Mouse (Mus musculus): Measurements from ENCODE around the gene 4933415A04Rik. TPM values are rescaled to one million over a fixed set of nuclear protein-coding genes. Genes with fewer than 3 reads are reported as not detected.

Gene 4933415A04Rik
- polyA plus RNA-seq, 1 experiment: not detected

- Histone ChIP-seq H3K4me1 (ENCODE audit: control insufficient read depth, insufficient read depth, low read length) (no peaks in the 10 kb centered on the region), H3K27ac (ENCODE audit: insufficient read depth, low read length) (no peak overlapping the region), H3K4me3 (ENCODE audit: insufficient read depth, low read length) (no peak overlapping the region)
- TF ChIP-seq CTCF (IDR thresholded peaks at IDR 0.05; ENCODE audit: borderline replicate concordance, insufficient read depth, low read length): no peak
- no peak for TF ChIP-seq POLR2A (IDR thresholded peaks at IDR 0.05; ENCODE audit: low read depth, low read length)
These were observed 17.7 kb upstream of the 4933415A04Rik start for GRCm38 (mm10) chr11:43569188-43569587.

GRCm38 (mm10) chr11:43569595-43569994 is 17.2 kb upstream of the 4933415A04Rik start:
- TF ChIP-seq POLR2A (IDR thresholded peaks at IDR 0.05; ENCODE audit: low read depth, low read length) (no peak), CTCF (IDR thresholded peaks at IDR 0.05; ENCODE audit: borderline replicate concordance, insufficient read depth, low read length) (no peak)
- Histone ChIP-seq H3K4me3 (ENCODE audit: insufficient read depth, low read length) (no peak overlapping the region), H3K27ac (ENCODE audit: insufficient read depth, low read length) (no peak overlapping the region), H3K4me1 (ENCODE audit: control insufficient read depth, insufficient read depth, low read length) (no peaks in the 10 kb centered on the region)

- no peak overlapping the region for H3K4me3 ChIP-seq (ENCODE audit: insufficient read depth, low read length)
- H3K4me1 ChIP-seq (ENCODE audit: control insufficient read depth, insufficient read depth, low read length): no peaks in the 10 kb centered on the region
- no peak for TF ChIP-seq CTCF (IDR thresholded peaks at IDR 0.05; ENCODE audit: borderline replicate concordance, insufficient read depth, low read length)
- TF ChIP-seq POLR2A (IDR thresholded peaks at IDR 0.05; ENCODE audit: low read depth, low read length): no peak
- H3K27ac ChIP-seq (ENCODE audit: insufficient read depth, low read length): no peak overlapping the region
These were observed 11.8 kb upstream of the 4933415A04Rik start for GRCm38 (mm10) chr11:43575061-43575375.

DNA sequence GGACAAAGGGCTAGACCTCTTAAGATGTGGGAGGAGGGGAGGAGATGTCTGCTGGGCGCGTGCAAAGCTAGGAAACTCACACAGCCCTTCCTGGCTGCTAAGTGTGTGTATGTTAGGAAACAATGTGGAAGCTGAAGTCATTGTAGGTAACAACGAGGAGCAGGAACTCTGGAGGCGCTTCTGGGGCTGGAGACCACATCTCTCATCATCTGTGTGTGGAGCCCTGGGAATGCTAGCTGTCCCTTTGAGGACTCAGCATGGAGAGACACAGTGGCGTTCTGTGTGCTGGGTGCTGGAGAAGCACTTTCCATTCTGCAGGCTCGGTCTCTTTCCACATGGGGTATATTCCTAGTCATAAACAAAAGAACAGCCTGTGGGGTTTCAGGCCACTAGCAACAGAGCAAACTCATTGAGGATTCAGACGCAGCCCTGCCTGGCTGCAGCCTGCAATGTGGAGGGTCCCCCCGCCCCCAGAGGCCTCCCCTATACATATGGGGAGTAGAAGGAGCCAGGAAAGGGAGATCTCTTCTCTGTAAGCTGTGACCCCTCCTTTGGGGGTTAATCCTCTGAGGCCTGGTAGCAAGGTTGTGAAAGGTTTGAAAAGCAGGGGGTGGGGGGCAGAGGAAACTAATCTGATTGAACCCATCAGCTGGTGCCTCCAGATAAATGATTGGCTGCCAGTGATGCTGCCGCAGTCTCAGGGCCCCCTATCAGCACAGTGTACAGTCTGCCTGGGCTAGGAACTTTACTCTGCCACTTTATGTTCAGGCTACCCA is 11.3 kb upstream of the 4933415A04Rik start:
- TF ChIP-seq CTCF (IDR thresholded peaks at IDR 0.05; ENCODE audit: borderline replicate concordance, insufficient read depth, low read length) (no peak), POLR2A (IDR thresholded peaks at IDR 0.05; ENCODE audit: low read depth, low read length) (no peak)
- Histone ChIP-seq H3K27ac (ENCODE audit: insufficient read depth, low read length) (no peak overlapping the region), H3K4me3 (ENCODE audit: insufficient read depth, low read length) (no peak overlapping the region), H3K4me1 (ENCODE audit: control insufficient read depth, insufficient read depth, low read length) (no peaks in the 10 kb centered on the region)

GRCm38 (mm10) chr11:43577713-43578478 is 8.9 kb upstream of the 4933415A04Rik start:
- Histone ChIP-seq H3K27ac (ENCODE audit: insufficient read depth, low read length) (no peak overlapping the region), H3K4me1 (ENCODE audit: control insufficient read depth, insufficient read depth, low read length) (no peaks in the 10 kb centered on the region), H3K4me3 (ENCODE audit: insufficient read depth, low read length) (no peak overlapping the region)
- no peak for TF ChIP-seq POLR2A (IDR thresholded peaks at IDR 0.05; ENCODE audit: low read depth, low read length)
- TF ChIP-seq CTCF (IDR thresholded peaks at IDR 0.05; ENCODE audit: borderline replicate concordance, insufficient read depth, low read length): no peak

DNA sequence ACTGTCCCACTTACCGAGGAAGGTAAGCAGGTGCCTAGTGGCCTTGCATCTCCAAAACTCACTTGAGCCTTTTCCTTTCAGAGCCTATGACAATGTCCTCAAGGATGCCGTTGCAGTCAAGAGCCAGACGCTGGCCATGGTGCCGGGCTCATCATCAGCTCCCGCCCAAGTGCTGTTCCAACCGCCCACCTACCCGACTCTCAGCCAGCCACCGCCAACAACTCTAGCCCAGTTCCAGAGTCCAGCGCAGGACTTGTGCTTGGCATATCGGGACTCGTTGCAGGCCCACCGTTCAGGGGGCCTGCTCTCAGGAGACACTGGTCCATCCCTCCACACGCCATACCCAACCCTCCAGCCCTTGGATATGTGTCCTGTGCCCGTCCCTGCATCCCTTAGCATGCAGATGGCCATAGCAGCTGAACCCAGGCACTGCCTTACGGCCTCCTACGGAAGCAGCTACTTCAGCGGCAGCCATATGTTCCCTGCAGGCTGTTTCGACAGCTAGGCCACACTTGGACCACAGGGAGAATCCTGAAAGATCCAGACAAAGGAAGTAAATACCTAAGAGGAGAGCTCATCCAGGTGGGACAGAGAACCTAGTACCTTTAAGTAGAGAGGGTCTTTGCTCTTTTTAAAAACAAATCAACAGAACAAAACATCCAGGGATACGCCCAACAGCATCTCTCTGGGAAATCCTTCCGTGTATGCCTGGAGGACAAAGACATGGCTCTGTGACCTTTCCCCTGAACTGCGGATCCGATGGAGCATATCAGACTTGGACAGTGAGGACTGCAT is 1.4 kb upstream of the 4933415A04Rik start:
- H3K4me3 ChIP-seq (ENCODE audit: insufficient read depth, low read length): no peak overlapping the region
- no peak for TF ChIP-seq CTCF (IDR thresholded peaks at IDR 0.05; ENCODE audit: borderline replicate concordance, insufficient read depth, low read length)
- no peak for TF ChIP-seq POLR2A (IDR thresholded peaks at IDR 0.05; ENCODE audit: low read depth, low read length)
- peaks cover 3% of the 10 kb centered on the region; the same call in 1 of the 2 replicates for H3K4me1 ChIP-seq (ENCODE audit: control insufficient read depth, insufficient read depth, low read length)
- no peak overlapping the region for H3K27ac ChIP-seq (ENCODE audit: insufficient read depth, low read length)

DNA sequence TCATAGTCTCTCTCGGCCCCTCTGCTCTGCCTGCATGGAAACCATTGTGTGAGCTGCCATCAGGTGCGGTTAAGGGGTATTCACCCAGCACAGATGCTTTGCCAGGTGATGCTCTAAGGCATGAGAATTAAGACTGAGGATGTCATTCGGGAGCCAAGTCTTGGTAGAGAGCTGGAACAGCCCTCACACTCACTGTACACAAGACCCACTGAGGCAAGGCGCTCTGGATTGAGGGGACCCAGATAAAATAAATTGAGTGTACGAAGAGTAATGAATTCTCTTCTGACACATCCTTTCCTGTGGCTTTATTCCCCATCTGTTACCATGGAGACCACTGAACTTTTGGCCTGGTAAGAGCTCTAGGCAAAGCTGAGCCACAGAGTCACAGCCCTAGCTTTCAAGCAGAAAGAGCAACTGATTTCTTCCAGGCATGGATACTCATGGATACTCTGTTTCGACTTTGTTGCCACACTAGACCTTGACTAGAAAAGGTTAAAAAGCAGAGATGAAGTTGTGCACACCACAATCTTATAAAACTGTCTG is 2.8 kb downstream of the 4933415A04Rik start:
- no peak for TF ChIP-seq POLR2A (IDR thresholded peaks at IDR 0.05; ENCODE audit: low read depth, low read length)
- no peak for TF ChIP-seq CTCF (IDR thresholded peaks at IDR 0.05; ENCODE audit: borderline replicate concordance, insufficient read depth, low read length)
- peaks cover 3% of the 10 kb centered on the region; the same call in 1 of the 2 replicates for H3K4me1 ChIP-seq (ENCODE audit: control insufficient read depth, insufficient read depth, low read length)
- no peak overlapping the region for H3K27ac ChIP-seq (ENCODE audit: insufficient read depth, low read length)
- no peak overlapping the region for H3K4me3 ChIP-seq (ENCODE audit: insufficient read depth, low read length)

DNA sequence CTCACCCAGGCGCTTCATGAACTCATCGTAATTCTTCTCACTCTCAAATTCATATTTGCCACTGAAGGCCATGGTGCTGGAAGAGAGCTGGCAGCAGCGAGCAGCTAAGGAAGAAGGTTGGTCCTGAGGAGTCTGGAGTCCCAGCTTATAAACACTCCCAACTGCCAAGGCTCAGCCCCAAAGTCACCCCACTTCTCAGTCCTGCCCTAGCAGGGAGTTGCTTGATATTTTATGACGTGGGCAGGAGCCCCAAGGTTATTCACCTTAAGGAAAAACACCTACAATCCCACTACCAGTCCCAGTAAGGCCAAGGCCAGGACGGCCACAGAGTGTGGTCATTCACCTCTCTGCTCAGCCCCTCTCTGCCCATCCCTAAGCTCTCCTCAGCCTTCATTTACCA is 14.6 kb downstream of the 4933415A04Rik start, which contains the start of gene Fabp6:
Gene Fabp6 (minus strand): TSS at position 101 of the 400 bp plus-strand sequence.
- Histone ChIP-seq H3K4me1 (ENCODE audit: control insufficient read depth, insufficient read depth, low read length) (no peaks in the 10 kb centered on the region), H3K4me3 (ENCODE audit: insufficient read depth, low read length) (no peak within 1 kb of the TSS), H3K27ac (ENCODE audit: insufficient read depth, low read length) (no peak within 1 kb of the TSS)
- TF ChIP-seq CTCF (IDR thresholded peaks at IDR 0.05; ENCODE audit: borderline replicate concordance, insufficient read depth, low read length): no peak
- TF ChIP-seq POLR2A (IDR thresholded peaks at IDR 0.05; ENCODE audit: low read depth, low read length): no peak

GRCm38 (mm10) chr11:43604207-43604606 is 17.4 kb downstream of the 4933415A04Rik start:
- H3K4me1 ChIP-seq (ENCODE audit: control insufficient read depth, insufficient read depth, low read length): no peaks in the 10 kb centered on the region
- no peak overlapping the region for H3K27ac ChIP-seq (ENCODE audit: insufficient read depth, low read length)
- H3K4me3 ChIP-seq (ENCODE audit: insufficient read depth, low read length): no peak overlapping the region
- TF ChIP-seq POLR2A (IDR thresholded peaks at IDR 0.05; ENCODE audit: low read depth, low read length) (no peak), CTCF (IDR thresholded peaks at IDR 0.05; ENCODE audit: borderline replicate concordance, insufficient read depth, low read length) (no peak)

Data from embryonic fibroblast, embryonic 13.5 days (primary cell).